Mouse (Mus musculus) left cerebral cortex, adult 11 months (tissue): ENCODE results near the gene 1700067K01Rik.

ENCODE experiments used
- DNase-seq: peaks from one replicate; pipeline ENCODE4 v3.0.0; 2022; ENCODE audit warnings: low spot score

1700067K01Rik gene

DNA sequence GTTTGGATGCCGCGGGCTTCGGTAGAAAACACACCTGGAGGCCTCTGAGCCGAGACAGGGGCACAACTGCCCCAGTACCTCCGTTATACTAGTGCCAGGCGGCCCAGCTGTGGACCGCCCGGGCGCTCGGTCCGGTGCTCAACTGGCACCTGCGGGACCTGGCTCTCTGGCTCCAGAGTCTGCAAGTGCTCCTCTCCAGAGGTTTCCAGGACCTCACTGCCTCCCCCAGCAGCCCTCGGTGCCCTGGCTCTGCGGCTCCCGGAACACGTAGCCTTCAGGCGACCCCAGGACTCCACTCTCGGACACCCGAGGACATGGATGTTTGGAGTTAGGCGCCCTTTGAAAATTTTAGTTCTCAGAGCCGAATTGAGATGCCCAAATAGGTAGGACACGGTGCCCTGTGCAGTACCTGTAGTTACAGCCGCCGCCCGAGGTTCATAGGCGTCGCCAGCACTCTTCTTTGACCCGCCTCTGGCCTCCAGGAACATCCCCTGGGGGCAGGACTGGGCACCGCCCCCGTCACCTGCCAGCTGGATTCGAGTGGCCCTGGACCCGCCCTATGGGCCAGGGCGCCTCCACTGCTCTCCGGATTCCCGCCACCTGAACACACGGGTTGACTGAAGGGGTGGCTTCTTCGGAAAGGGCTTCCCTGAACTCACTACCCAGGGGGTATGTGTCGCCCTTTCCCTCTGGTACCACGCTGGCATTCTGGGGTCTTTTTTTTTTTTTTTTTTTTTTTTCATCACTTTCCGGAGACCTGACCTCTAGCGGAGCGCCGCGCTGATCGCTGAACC, 10.6 kb downstream of the 1700067K01Rik start, which contains the start of gene 2210011C24Rik:
Gene 2210011C24Rik, minus strand, starts transcription at position 467 of the 794 bp plus-strand sequence.
- no peak for DNase-seq

- DNase-seq: no peak
Measured at GRCm38 (mm10) chr8:84012499-84013165, 11.3 kb downstream of the 1700067K01Rik start.

- DNase-seq: no peak
Measured at GRCm38 (mm10) chr8:84015833-84016232, 14.5 kb downstream of the 1700067K01Rik start.

DNA sequence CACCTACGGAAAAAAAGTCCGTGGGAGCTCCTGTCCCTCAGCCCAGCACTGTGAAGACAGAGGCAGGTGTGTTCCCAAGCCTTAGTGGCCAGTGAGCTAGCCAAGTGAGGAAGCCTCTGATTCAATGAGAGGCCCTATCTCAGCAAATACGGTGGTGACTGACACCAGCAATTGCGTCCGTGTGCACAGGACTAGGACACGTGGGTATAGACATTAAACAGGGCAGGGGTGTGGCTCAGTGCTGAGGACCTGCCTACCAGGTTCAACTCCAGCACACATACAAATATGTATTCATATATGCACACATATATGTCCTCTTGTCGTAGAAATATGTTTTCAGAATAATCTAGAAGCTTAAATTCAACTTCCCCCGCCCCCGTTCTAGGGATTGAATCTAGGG, 18.4 kb downstream of the 1700067K01Rik start:
- DNase-seq: no peak

DNA sequence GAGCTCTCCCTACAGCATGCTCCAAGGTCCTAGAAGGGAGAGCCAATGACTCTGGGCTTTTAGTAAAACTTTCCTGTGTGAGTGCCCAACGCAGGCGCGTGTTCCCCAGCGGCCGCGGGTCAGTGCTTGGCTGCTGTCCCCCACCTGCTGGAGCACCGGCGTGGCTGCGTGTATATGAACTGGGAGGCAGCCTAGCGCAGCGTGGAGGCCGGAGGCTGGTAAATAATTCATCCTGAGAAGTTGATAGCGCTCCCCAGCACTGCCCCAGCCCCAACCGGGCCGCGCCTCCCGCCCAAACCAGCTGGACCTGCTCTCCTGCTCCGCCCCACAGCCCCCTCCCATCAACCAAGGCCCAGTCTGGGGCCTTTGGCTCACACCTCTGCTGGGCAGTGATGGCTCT, 19.8 kb downstream of the 1700067K01Rik start, which contains the start of gene Palm3:
Gene Palm3, plus strand, starts transcription at position 376 of the 400 bp plus-strand sequence.
- no peak for DNase-seq

DNA sequence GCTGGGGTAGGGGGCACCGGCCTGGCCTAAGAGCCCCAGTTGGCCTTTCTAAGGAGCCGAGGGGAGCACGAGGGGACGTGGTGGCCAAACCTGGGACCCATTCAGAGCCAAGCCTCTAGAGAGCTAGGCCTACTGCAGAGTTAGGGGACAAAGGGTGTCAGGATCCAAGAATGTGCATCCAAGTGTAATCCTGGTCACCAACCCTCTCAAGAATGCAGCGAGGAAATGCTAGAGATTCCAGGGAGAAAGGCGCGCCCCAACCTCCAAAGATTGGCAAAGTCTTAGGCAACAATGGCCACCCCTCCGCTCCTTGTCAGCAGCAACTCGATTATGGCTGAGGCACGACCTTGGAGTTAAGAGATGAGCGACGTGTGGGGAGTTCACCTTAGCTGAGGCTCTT, 20.3 kb downstream of the 1700067K01Rik start:
- DNase-seq: no peak

GRCm38 (mm10) chr8:84023085-84023484, 21.8 kb downstream of the 1700067K01Rik start:
- DNase-seq: no peak

DNA sequence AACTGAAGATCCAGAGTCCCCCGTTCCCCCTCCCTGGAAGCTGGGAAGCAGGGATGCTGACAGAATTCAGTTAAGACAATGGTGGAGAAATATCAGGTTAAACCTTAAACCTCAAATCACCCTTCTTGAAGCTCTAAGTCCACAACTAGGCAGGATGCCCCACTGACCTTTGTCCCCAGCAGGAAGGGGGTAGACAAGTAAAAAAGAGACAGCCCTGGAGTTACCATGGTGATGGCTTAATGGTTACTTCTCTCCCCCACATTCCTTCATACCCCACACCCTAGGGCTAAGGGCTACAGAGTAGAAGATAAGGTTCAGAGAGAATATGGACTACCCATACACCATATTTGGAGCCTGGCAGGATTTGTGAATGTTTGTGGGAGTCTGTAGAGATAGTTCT, 22.3 kb downstream of the 1700067K01Rik start:
- no peak for DNase-seq

GRCm38 (mm10) chr8:84024171-84024570, 22.9 kb downstream of the 1700067K01Rik start:
- DNase-seq: no peak

DNA sequence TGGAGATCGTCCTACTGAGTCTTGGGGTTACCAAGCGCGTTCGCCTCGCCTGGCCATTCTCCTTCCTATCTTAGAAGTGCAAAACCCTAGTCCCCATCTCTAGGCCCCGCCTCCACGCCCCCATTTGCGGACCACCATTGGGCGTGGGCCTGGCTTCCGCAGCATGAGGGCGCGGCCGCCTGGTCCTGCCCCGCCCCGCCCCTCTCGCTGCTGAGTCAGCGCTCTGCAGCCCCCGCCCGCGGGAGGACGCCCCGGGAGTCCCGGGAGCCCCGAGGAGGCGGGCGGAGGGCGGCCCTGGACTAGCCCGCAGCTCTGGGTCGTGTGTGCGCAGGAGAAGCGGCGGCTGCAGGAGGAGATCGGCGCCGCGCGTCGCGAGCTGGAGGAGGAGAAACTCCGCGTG, 24.6 kb downstream of the 1700067K01Rik start:
- no peak for DNase-seq

- no peak for DNase-seq
Measured at GRCm38 (mm10) chr8:84027449-84027848, 26.1 kb downstream of the 1700067K01Rik start.

DNA sequence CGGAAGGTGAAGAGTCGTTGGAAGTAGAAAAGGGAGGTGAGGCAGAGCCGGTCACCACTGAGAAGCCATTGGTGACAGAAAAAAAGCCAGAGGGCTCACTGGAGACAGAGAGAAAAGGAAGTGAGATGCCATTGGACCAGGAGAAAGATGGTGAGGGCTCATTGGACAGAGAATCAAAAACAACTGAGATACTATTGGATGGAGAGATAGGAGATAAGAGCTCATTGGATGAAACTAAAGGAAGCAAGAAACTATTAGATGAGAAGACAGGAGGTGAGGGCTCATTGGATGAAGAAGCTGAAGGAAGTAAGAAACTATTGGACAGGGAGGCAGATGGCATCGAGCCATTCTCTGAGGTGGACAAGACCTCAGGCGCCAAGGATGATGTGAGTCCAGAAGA, 28.0 kb downstream of the 1700067K01Rik start:
- DNase-seq: no peak

DNA sequence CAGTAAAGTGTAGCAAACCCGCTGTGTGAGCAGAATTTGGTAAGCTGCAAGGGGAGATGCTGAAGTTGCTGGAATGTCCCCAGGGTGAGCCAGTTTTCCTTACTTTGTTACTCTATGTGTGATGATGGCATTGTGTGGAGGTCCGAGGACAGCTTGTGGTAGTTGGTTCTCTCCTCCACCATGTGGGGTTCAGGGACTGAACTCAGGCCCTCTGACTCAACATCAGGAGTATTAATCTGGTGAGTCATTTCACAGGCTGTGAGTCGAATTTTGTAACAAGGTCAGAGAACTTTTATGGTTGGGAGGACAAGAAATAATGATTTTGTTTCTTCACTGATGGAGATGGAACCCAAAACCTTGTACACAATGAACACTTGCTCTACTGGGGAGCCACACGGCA, 31.5 kb downstream of the 1700067K01Rik start:
- DNase-seq: no peak

DNA sequence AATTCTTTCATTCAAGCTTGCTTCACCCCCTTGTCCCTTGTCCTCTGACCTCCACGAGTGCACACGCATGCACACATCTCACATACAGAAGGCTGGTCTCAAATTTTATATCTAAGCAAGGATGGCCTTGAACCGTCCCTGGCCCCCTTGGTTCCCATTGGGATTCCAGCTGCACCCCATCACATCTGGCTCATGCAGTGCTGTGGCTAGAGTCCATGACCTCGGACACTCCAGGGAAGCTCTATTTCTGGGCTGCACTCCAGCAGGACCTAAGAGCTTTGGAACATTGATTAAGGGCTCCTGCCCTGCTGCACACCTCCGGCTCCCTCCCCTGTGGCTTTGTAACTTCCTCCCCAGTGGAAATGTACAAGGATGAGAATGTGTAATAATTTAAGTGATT, 36.7 kb downstream of the 1700067K01Rik start:
- DNase-seq: no peak

- DNase-seq: no peak
Measured at GRCm38 (mm10) chr8:84039050-84039449, 37.7 kb downstream of the 1700067K01Rik start.

- DNase-seq: no peak
Measured at GRCm38 (mm10) chr8:84042066-84042947, 41.0 kb downstream of the 1700067K01Rik start, which contains the start of gene Il27ra. Gene Il27ra, minus strand, starts transcription at chr8:84042589.

DNA sequence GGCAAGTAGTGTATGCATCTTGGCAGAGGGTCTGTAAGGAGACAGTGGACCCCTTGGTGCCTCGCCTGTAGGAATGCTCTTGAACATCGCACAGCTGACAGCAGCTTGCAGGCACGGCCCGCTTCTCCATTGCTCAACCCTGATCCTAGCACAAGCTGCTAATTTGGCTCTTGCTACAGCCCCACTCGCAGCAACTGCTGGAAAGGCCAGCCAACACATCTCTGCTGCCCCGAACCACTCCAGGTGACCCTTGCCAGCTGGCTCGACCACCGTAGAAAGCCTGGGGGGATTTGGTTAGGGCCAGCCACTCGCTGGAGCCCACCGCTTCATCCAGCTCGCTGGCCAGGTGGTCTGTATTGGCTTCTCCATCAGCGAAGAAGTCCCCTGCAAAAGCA, 41.6 kb downstream of the 1700067K01Rik start:
- no peak for DNase-seq

DNA sequence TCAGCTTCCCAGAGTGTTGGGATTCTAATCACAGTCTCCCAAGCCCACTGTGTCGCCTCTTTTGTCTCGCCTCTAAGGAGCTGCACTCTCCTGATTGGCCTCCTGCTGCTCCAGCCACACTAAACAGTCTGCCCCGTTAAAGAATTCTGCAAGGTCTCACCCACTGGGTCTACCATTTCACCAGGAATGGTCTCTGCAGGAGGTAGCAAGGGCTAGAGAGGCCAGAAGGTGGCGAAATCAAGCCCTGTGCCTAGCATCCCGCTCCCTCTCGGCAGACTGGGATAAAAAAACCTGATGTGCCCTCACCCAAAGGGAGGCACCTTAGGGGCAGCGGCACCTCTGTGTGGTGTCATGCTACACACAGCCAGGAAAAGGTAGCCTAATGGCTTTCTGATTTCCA, 42.8 kb downstream of the 1700067K01Rik start:
- DNase-seq: no peak

DNA sequence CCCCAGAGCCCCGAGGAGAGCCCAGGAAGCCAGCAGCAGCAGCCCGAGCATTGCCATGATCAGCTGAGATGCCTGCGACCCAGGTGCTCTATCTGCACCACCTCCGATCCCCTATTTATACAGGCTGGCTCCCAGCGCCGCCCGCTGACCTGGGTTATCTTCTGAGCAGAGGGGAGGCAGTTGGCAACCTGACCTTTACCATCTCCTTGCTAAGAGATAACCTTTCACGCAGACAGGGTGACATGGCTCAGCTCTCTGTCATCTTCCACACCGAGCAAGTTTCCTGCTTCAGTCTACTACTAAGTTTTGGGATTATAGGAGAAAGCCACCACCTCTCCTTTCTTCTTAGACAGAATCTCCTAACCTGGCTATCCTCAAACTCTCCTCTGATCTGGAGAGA, 43.6 kb downstream of the 1700067K01Rik start, which contains the start of gene Rln3:
Gene Rln3, minus strand, starts transcription at position 101 of the 400 bp plus-strand sequence.
- DNase-seq: no peak

- no peak for DNase-seq
Measured at GRCm38 (mm10) chr8:84046505-84046904, 45.2 kb downstream of the 1700067K01Rik start.

DNA sequence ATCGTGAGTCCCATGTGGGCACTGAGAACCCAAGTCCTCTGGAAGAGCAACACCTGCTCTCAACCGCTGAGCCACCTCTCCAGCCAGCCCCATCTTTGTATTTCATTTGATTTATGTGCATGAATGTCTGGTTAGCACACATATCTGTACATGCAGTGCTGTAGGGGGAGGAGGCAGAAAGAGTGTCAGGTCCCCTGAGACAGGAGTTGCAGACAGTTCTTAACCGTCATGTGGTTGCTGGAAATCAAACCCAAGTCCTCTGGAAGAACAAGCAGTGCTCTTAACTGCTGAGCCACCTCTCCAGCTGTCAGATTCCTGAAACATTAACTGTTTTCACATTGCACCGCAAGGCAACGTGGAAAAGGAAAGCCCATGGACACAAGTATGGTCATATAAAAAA, 46.9 kb downstream of the 1700067K01Rik start:
- DNase-seq: no peak

DNA sequence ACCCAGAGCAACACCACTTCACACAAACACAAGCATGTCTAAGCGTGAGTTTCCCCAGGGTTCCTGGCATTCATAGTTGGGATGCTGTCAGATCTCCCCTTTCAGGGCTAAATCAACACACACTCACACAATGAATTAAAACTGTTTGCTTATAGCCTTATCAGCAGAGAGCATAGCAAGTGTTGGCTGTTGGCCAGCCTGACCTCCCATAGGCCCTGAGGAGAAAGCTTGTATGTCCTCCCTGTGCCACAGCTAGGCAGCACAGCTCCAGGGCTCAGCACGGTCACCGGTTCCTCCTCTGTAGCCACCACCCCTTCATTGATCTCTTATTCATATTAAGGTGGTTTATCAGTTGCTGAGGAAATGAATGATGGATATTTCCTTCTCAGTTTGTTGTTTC, 51.4 kb downstream of the 1700067K01Rik start:
- DNase-seq: no peak
